Mouse (Mus musculus) ES-E14 (cell line): ENCODE measurements around the gene Casc3. TPM values are rescaled to one million over a fixed set of nuclear protein-coding genes. Genes with fewer than 3 reads are reported as not detected.

ENCODE experiments used
- DNase-seq: peaks from one replicate; pipeline ENCODE4 v3.0.0-alpha.2; 2013; ENCODE audit warnings: low read depth, low spot score
- H3K27ac ChIP-seq: 2 replicates; pipeline ENCODE4 v1.5.1; 2012; ENCODE audit warnings: low read depth, mild to moderate bottlenecking, low read length, moderate library complexity, mixed read lengths; ENCODE audit not compliant: poor library complexity, insufficient read depth, severe bottlenecking
- H3K36me3 ChIP-seq: 2 replicates; pipeline ENCODE4 v1.6.1; 2012; ENCODE audit warnings: mild to moderate bottlenecking, low read length, moderate library complexity, mixed read lengths; ENCODE audit not compliant: control insufficient read depth, poor library complexity, insufficient read depth, severe bottlenecking
- H3K4me1 ChIP-seq, 2 experiments: fragments of 150-350 bp in 1 of 2; sonication (generic) in 1 of 2; 2 replicates each; pipeline ENCODE4 v1.6.1; 2012; ENCODE audit warnings: low read length in 2 of 2, mild to moderate bottlenecking in 1 of 2, mixed read lengths in 1 of 2; ENCODE audit not compliant: control insufficient read depth in 2 of 2, insufficient read depth in 2 of 2, poor library complexity in 1 of 2
- H3K4me3 ChIP-seq, 2 experiments: fragments of 150-350 bp in 1 of 2; sonication (generic) in 1 of 2; 2 replicates each; pipeline ENCODE4 v1.5.1; 2012; ENCODE audit warnings: low read length in 2 of 2, low read depth in 1 of 2, mild to moderate bottlenecking in 1 of 2, mixed read lengths in 1 of 2; ENCODE audit not compliant: insufficient read depth in 1 of 2, poor library complexity in 1 of 2, severe bottlenecking in 1 of 2
- H3K9ac ChIP-seq: 2 replicates; pipeline ENCODE4 v1.6.1; 2012; ENCODE audit warnings: low read depth, mild to moderate bottlenecking, low read length, mixed read lengths; ENCODE audit not compliant: poor library complexity, insufficient read depth, severe bottlenecking
- H3K9me3 ChIP-seq: fragments of 150-350 bp; sonication (generic); 2 replicates; pipeline ENCODE4 v1.6.1; 2012; ENCODE audit warnings: low read depth, mild to moderate bottlenecking, low read length; ENCODE audit not compliant: control insufficient read depth, insufficient read depth
- CHD2 ChIP-seq: IDR thresholded peaks from 2 replicates; pipeline ENCODE4 v1.6.1; 2014; ENCODE audit warnings: mild to moderate bottlenecking, low read depth, low read length, inconsistent platforms
- HCFC1 ChIP-seq: IDR thresholded peaks from 2 replicates; pipeline ENCODE4 v1.6.1; 2012; ENCODE audit warnings: low read length, inconsistent platforms, borderline replicate concordance; ENCODE audit not compliant: insufficient read depth
- MAFK ChIP-seq: IDR thresholded peaks from 2 replicates; pipeline ENCODE4 v1.6.1; 2014; ENCODE audit warnings: mild to moderate bottlenecking, low read depth, low read length, inconsistent platforms; ENCODE audit not compliant: insufficient read depth
- ZC3H11A ChIP-seq: IDR thresholded peaks from 2 replicates; pipeline ENCODE4 v1.6.1; 2012; ENCODE audit warnings: low read depth, mild to moderate bottlenecking, inconsistent platforms, low read length, borderline replicate concordance
- ZNF384 ChIP-seq: IDR thresholded peaks from 2 replicates; pipeline ENCODE4 v1.6.1; 2012; ENCODE audit warnings: low read depth, low read length, inconsistent platforms
- in situ Hi-C, 2 experiments: fragments of 600-800 bp; cut with MboI; formaldehyde crosslinking; loops; one replicate each; pipeline ENCODE4 v1.15.1; 2025; ENCODE audit warnings: low sequenced_read_pairs in 2 of 2, inconsistent platforms in 1 of 2; ENCODE audit not compliant: unreplicated experiment in 2 of 2
- total RNA-seq: library from RNA; depleted of rRNA; stranded (reverse); fragments of 300-350 nt; gene quantifications from 2 replicates; pipeline ENCODE4 v1.2.3, GENCODE M21; 2012

The Casc3 gene
- total RNA-seq, 1 experiment = 14.6 TPM

- DNase-seq = no peak
- Histone ChIP-seq H3K4me1 (peaks cover 10 to 34% of the 10 kb centered on the region in 2 experiments; a peak in 3 of 4 replicates), H3K9ac (no peak overlapping the region), H3K4me3 (no peak overlapping the region), H3K9me3 (no peaks in the 10 kb centered on the region), H3K27ac (no peak overlapping the region), H3K36me3 (no peaks in the 10 kb centered on the region)
- TF ChIP-seq MAFK = no peak
- TF ChIP-seq HCFC1 = no peak
- no peak for TF ChIP-seq CHD2
- no peak for TF ChIP-seq ZC3H11A
- no peak for TF ChIP-seq ZNF384
- in situ Hi-C loops = no loop called here
Measured at GRCm38 (mm10) chr11:98777888-98778287, 26.8 kb upstream of the Casc3 start.

- TF ChIP-seq ZC3H11A (no peak), ZNF384 (no peak), HCFC1 (no peak), MAFK (no peak), CHD2 (no peak)
- H3K36me3 ChIP-seq = no peaks in the 10 kb centered on the region
- H3K4me3 ChIP-seq = no peak overlapping the region
- H3K9ac ChIP-seq = no peak overlapping the region; the same call in 1 of the 2 replicates
- no peak overlapping the region for H3K27ac ChIP-seq
- in situ Hi-C loops = loop anchor here in 1 of 2 experiments (10.0 kb wide), 1 partner anchor 47 kb away; no protein-coding TSS in a partner anchor
- DNase-seq = no peak
- peaks cover 10 to 36% of the 10 kb centered on the region in 2 experiments; a peak in 3 of 4 replicates for H3K4me1 ChIP-seq
- no peaks in the 10 kb centered on the region for H3K9me3 ChIP-seq
Measured at GRCm38 (mm10) chr11:98781851-98782512, 22.7 kb upstream of the Casc3 start.

- H3K27ac ChIP-seq = peak overlapping the region; percentile 15; the same call in 1 of the 2 replicates
- H3K9ac ChIP-seq = peak overlapping the region; percentile 71; the same call in 1 of the 2 replicates
- peak overlapping the region; percentile 33 to 41; a peak in 3 of 4 replicates for H3K4me3 ChIP-seq
- in situ Hi-C loops = loop anchor here in 1 of 2 experiments (10.0 kb wide), 1 partner anchor 48 kb away; no protein-coding TSS in a partner anchor
- no peak for DNase-seq
- peaks cover 10 to 33% of the 10 kb centered on the region in 2 experiments; a peak in 3 of 4 replicates for H3K4me1 ChIP-seq
- no peaks in the 10 kb centered on the region for H3K36me3 ChIP-seq
- TF ChIP-seq ZNF384 (no peak), ZC3H11A (no peak), MAFK (no peak), HCFC1 (no peak), CHD2 (no peak)
- H3K9me3 ChIP-seq = no peaks in the 10 kb centered on the region
Measured at GRCm38 (mm10) chr11:98782651-98783235, 22.0 kb upstream of the Casc3 start.

DNA sequence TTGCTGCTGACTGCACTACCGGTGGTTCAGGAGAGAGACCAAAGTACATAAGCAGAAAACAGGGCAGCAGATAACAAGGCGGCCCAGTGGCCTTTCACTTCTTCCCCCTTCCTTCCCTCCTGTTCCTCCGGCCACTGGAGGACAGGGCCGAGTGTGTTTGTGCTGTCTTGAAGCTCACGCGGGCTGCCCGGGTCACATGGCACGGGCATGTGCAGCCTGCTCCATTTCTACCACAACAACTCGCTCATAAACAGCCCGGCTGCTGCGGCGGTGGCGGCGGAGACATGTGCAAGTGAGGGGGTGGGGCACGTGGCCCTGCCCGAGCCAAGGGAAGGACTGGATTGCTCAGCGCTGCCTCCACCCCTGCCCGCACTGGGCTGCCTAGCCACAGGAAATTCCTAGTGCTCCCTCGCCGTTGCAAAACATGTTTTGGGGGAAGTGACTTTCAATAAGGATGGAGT is 21.4 kb upstream of the Casc3 start:
- in situ Hi-C loops = loop anchor here in 1 of 2 experiments (10.0 kb wide), 1 partner anchor 48 kb away; no protein-coding TSS in a partner anchor
- Histone ChIP-seq H3K9me3 (no peaks in the 10 kb centered on the region), H3K27ac (peak overlapping the region; percentile 15; the same call in 1 of the 2 replicates), H3K9ac (peak overlapping the region; percentile 71), H3K36me3 (no peaks in the 10 kb centered on the region), H3K4me3 (peak overlapping the region; percentile 33 to 41; a peak in 3 of 4 replicates), H3K4me1 (peaks cover 10 to 33% of the 10 kb centered on the region in 2 experiments; a peak in 3 of 4 replicates)
- no peak for DNase-seq
- TF ChIP-seq ZNF384 (no peak), MAFK (no peak), ZC3H11A (no peak), HCFC1 (no peak), CHD2 (no peak)
